Mouse (Mus musculus) urinary bladder, postnatal 36 days (tissue): ENCODE results near the gene Fnbp1.
"Not testable (repeated sequence)": the region's sequence is repeated elsewhere in the genome, so short reads cannot be mapped to it uniquely, and the experiment has no call there.

Source experiments
- DNase-seq, 2 experiments: peaks; one replicate each; pipeline ENCODE4 v3.0.0; 2022; ENCODE audit warnings: low spot score in 2 of 2, mixed read lengths in 1 of 2

Fnbp1 gene

GRCm38 (mm10) chr2:31141867-31142454, at the start of gene Fnbp1:
Gene Fnbp1, minus strand, starts transcription at chr2:31142008.
- DNase-seq, result peak; percentile 76 to 86

GRCm38 (mm10) chr2:31189654-31190053, 47.8 kb upstream of the Fnbp1 start:
- DNase-seq, result no peak

DNA sequence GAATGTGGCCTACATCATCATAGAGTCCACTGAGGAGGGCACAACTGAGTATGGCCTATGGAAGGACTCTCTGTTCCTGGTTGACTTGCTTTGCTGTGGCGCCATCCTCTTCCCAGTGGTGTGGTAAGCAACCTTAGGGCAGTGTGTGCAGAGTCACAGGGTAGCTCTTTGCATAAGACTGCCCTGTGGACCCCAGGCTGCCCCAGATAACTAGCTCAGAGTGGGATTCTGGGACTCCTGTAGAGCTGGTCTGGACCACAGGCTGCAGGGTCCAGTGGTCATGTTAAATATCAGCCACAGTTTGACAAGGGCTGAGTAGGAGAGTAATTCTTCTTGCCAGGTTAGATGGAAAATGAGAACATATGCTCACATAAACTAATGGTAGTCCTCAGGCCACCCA, 46.9 kb upstream of the Fnbp1 start:
- DNase-seq, result no peak

- no peak for DNase-seq
These were observed 42.0 kb upstream of the Fnbp1 start for GRCm38 (mm10) chr2:31183830-31184229.

- no peak for DNase-seq
These were observed 41.0 kb upstream of the Fnbp1 start for GRCm38 (mm10) chr2:31182786-31183330.

DNA sequence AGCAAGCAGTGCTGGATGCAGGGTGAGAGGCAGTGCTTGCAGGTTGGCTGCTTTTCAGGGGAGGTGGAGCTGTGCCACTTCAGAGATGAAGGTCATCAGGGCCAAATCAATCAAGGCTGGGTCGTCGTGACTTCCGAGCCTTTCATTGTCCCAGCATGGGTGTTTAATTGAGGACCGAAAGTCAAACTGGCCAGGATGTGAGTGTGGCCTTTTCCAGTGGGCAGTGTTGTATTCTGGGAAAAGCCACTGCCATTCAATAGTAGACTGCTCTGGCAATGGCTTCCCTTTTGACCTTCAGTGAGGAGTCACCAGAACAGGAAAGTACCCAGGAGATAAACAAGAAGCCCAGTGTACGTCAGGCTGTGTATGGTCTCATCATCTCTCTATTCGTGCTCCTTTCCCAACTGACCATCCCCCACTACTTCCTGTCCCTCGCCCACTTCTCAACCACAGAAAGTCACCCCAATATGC, 38.3 kb upstream of the Fnbp1 start:
- no peak for DNase-seq

DNA sequence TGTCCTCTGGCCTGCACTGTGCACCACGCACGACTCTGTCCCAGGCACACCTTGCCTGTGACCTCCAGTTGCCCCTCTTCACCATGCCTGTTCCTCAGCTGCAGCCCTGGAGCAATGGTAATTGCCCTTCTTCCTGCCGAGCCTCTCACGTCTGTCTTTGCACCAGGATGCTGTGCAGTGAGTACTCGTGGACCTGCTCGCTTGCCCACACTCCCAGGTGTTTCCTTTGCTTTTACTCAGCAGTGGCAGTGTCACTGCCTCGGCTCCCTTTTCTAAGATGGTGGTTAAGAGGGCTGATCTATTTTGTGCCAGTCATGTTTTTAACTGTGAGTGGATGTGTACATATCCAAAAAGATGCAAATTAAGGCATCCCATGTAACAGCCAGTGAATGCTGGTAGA, 37.7 kb upstream of the Fnbp1 start:
- no peak for DNase-seq

- not testable (repeated sequence) for DNase-seq
These were observed 36.8 kb upstream of the Fnbp1 start for GRCm38 (mm10) chr2:31178593-31178992.

DNA sequence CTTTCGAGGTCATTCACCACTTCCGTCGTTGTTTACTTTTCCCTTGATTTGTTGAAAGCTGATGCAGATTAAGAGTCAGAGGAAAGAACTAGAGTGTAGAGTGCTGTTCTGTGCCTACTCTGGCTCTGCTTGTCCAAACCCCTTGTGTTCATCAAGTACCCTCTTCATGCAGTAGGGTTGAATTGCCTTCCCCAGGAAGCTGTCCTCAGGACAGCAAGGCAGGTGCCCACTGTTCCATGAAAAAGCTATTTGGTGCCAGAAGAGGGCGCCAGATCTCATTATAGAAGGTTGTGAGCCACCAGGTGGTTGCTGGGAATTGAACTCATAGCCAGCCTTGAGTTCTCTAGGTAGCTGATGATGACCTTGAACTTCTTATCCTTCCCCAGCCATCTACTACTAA, 31.5 kb upstream of the Fnbp1 start:
- DNase-seq, result no peak

GRCm38 (mm10) chr2:31172536-31172935, 30.7 kb upstream of the Fnbp1 start:
- no peak for DNase-seq

- DNase-seq, result no peak
These were observed 30.2 kb upstream of the Fnbp1 start for GRCm38 (mm10) chr2:31172001-31172400.

GRCm38 (mm10) chr2:31170164-31170563, 28.4 kb upstream of the Fnbp1 start:
- DNase-seq, result no peak

GRCm38 (mm10) chr2:31169001-31169400, 27.2 kb upstream of the Fnbp1 start:
- DNase-seq, result no peak

DNA sequence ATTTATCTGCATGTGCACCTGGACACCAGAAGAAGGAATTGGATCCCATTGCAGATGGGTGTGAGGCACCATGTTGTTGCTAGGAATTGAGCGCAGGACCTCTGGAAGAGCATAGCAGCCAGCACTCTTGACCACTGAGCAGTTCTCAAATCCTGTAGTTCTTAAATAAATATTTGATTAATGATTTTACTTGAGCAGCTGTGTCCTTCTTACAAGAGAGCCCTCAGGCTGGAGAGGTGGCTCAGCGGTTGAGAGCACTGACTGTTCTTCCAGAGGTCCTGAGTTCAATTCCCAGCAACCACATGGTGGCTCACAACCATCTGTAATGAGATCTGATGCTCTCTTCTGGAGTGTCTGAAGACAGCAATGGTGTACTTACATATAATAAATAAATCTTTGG, 25.8 kb upstream of the Fnbp1 start:
- DNase-seq, result not testable (repeated sequence)

DNA sequence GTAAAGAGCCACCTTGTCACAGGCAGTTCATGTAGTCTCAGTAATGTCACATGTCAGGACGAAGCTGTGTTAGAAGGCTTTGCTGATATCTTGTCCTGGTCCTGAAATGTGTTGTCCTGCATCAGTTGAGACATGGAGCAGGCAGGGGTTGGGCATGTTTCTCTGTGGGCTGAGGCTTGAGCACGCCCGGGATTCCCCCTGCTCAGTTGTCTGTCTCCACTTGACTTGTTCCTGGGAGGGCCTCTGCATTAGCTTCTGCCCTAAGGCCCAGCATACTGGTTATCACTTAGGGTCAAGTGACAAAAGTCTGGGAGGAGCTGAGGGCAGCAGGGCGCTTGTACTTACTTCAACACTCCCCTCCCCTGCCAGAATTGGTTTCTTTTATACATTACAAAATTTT, 23.7 kb upstream of the Fnbp1 start:
- no peak for DNase-seq

DNA sequence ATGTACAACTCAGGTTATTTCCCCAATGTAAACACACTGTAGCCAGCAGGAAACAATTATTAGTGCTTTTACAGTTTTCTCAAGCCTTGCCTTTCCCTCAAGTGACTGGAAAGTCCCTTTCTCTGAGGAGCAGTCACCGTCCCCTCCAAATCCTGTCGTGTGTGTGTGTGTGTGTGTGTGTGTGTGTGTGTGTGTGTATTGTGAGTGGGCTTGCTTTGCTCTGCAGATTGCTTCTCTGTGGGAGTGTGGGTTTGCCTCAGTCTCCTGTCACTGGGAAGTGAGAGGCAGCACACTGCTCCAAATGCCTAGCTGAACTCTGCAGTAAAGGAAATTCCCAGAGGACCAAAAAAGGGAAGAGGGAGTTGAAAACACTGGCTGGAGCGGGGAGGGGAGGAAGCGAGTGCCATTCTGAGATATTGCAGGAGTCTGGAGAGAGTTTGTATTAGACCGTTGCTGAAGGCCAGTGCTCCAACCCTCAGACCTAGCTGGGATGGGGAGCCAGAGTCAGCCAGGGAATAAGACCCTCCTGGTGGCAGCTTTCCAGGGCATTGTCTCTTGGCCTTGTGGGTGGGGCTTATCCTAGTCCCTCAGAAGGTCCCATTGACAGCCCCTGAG, 23.1 kb upstream of the Fnbp1 start:
- DNase-seq, result no peak

DNA sequence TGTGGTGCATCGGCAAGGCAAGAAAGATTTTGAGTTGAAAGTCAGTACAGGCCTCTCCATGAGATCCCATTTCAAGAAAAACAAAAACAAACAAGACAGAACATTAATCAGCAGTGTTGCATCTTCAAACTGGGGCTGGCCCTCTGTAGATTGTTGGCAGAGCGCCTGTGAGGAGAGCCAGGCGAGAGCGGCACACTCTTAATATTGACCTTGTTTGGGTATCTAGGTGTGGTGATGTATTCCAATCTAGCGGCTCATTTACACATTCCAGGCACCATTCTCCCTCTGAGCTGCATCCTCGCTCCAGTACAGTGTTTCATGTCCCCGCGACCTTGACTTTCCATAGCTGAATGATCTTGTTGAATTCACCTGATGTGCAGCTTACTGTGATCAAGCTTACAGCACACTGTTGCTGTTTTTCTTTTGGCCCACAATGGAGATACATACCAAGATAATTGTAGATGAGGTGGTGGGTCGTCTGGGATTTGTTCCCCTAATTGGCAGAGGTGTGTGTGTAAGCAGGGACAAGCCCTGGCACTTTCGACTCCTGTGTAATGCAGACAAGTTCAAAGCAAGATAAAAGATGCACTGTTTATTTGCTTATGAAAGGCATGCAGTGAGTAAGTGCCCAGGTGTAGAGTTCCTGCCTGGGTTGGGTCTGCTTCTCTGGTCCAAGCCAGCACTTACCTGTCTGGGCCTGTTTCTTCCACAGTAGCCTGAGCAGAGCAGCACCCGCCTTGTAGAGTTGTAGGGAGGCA, 21.7 kb upstream of the Fnbp1 start:
- DNase-seq, result peak; percentile 40 to 42

GRCm38 (mm10) chr2:31161620-31162019, 19.8 kb upstream of the Fnbp1 start:
- DNase-seq, result no peak

GRCm38 (mm10) chr2:31160147-31160920, 18.5 kb upstream of the Fnbp1 start:
- DNase-seq, result no peak

GRCm38 (mm10) chr2:31156846-31157245, 15.0 kb upstream of the Fnbp1 start:
- no peak for DNase-seq

DNA sequence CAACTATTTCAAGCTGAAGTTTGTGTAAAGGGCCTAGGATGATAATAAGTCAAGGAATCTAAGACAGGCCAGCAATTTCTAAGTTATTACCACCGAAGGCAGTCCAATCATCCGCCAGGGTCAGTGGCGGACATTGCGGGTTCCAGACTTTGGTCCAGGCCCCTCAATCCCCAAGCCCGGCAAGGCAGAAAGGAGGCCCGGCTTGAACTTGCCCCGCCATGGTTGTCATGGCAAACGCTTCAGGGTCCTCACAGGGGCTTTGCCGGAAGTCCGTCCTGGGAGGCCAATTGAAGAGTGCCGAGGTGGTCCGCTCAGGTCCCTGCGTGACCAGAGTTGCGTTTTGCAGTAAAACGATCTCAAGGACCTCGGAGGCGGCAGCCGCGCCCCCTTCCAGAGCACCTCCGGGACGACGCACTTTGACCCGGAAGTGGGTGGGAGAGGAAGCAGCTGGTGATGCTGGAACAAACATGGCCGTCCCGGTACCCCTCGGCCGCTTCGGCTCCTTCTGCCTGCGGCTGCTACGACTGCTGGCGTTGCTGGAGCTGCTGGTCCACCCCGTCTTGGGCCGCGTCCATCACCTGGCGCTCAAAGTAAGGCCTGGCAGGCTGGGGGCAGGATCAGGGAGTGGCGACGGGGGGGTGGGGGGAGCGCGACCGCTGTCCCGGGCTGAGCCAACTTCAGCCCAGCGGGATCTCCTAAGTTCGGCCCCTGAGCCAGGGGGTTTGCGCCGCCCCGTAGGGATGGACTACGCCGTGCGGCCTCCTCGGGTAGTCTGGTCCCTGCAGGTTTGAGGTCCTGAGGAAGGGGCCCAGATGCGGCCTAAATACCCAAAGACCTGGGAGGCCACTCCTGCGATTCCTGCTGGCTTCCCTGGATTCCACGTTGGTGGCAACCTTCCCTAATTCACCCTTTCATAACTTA, 10.3 kb upstream of the Fnbp1 start, which contains the start of gene Gpr107:
TSS of gene Gpr107 (plus strand) at position 425 of the 921 bp plus-strand sequence.
- DNase-seq, result peak; percentile 71 to 83
